Mouse (Mus musculus) embryonic facial prominence, embryonic 11.5 days (tissue): ENCODE data around the gene Gnas. TPM values are rescaled to one million over a fixed set of nuclear protein-coding genes. Genes with fewer than 3 reads are reported as not detected.
A peak's percentile ranks its signal among the peaks of the same experiment; 100 is the strongest.

Experiments used
- ATAC-seq: fragments of 200-750 bp; cut with Nextera tagmentation; replicated peaks from 2 replicates; pipeline ENCODE4 v1.8.0; 2017; ENCODE audit warnings: low read depth; ENCODE audit not compliant: insufficient number of reproducible peaks, low FRiP score, low TSS enrichment
- DNase-seq: peaks from one replicate; pipeline ENCODE4 v3.0.0-alpha.2; 2015; ENCODE audit warnings: low spot score
- H3K27ac ChIP-seq: fragments of 300-500 bp; sonication (generic); replicated peaks from 2 replicates; pipeline ENCODE4 v1.5.1; 2014; ENCODE audit warnings: mild to moderate bottlenecking, low read depth, low read length, control low read depth
- H3K27me3 ChIP-seq: fragments of 300-500 bp; sonication (generic); 2 replicates; pipeline ENCODE4 v1.6.1; 2014; ENCODE audit warnings: mild to moderate bottlenecking, low read length, moderate library complexity, mixed read lengths; ENCODE audit not compliant: control insufficient read depth, insufficient read depth
- H3K36me3 ChIP-seq: fragments of 300-500 bp; sonication (generic); replicated peaks from 2 replicates; pipeline ENCODE4 v1.6.1; 2014; ENCODE audit warnings: low read depth, mild to moderate bottlenecking, low read length, moderate library complexity, mixed read lengths; ENCODE audit not compliant: control insufficient read depth, insufficient read depth
- H3K4me1 ChIP-seq: fragments of 300-500 bp; sonication (generic); 2 replicates; pipeline ENCODE4 v1.6.1; 2014; ENCODE audit warnings: low read length, mixed read lengths; ENCODE audit not compliant: control insufficient read depth, insufficient read depth
- H3K4me2 ChIP-seq: fragments of 300-500 bp; sonication (generic); 2 replicates; pipeline ENCODE4 v1.6.1; 2014; ENCODE audit warnings: low read depth, mild to moderate bottlenecking, control low read depth, low read length, moderate library complexity
- H3K4me3 ChIP-seq: fragments of 300-500 bp; sonication (generic); 2 replicates; pipeline ENCODE4 v1.5.1; 2014; ENCODE audit warnings: low read depth, low read length, control low read depth
- H3K9ac ChIP-seq: fragments of 300-500 bp; sonication (generic); replicated peaks from 2 replicates; pipeline ENCODE4 v1.6.1; 2014; ENCODE audit warnings: mild to moderate bottlenecking, control low read depth, low read length
- H3K9me3 ChIP-seq: fragments of 300-500 bp; sonication (generic); replicated peaks from 2 replicates; pipeline ENCODE4 v1.6.1; 2016; ENCODE audit warnings: mild to moderate bottlenecking, low read length, inconsistent platforms, mixed read lengths; ENCODE audit not compliant: control insufficient read depth
- WGBS: fragments of 180-500 bp; shearing (Covaris S2); extraction: QIAGEN DNeasy Blood & Tissue Kit; methylation state at CpG from one replicate; pipeline ENCODE4 v1.1.7; 2014; 5-methylcytosine and 5-hydroxymethylcytosine counted together
- polyA plus RNA-seq: library from polyadenylated mRNA; unstranded; fragments of >200 nt; fragmentation: Nextera tagmentation; extraction: Ambion mirVana; gene quantifications from 2 replicates; pipeline ENCODE4 v1.2.1, GENCODE M21; 2014

Gnas gene
- polyA plus RNA-seq, 1 experiment from 2014 or later = 1,397 TPM

DNA sequence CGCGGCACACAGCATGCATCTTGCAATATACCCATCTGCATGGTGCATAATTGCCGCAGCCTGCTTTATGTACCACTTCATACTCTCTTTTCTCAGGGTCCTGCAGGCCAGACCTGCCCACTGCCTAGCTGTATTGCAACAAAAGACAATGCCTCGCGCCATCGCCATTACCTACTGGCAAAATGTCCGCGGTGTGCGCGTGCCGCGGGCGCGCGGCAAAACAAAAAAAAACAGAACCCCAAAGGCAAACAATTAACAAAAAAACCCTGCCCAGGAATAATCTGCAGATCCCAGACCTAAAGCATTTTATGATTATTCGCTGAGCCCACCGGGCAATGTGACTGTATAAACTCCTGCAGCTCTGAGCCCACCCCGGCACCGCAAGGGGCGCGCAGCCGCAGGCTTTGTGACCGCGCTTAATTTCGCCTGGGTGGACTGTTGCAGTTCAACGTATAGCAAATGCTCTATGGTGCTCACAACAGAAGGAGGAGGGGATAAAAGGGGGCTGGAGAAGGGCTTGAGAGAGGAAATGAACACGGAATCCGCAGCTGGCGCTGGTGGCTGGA lies 11.9 kb downstream of the Gnas start:
- DNase-seq (peak; percentile 53), ATAC-seq (no peak)
- Histone ChIP-seq H3K9ac (peak overlapping the region; percentile 49), H3K4me3 (peak overlapping the region; percentile 60), H3K27ac (no peak overlapping the region), H3K36me3 (no peaks in the 10 kb centered on the region), H3K4me2 (peak overlapping the region; percentile 49), H3K9me3 (peaks cover 39% of the 10 kb centered on the region), H3K27me3 (peaks cover 26% of the 10 kb centered on the region), H3K4me1 (no peaks in the 10 kb centered on the region; the same call in 1 of the 2 replicates)
- WGBS = 45% methylated on average over 29 of the region's 29 CpGs

DNA sequence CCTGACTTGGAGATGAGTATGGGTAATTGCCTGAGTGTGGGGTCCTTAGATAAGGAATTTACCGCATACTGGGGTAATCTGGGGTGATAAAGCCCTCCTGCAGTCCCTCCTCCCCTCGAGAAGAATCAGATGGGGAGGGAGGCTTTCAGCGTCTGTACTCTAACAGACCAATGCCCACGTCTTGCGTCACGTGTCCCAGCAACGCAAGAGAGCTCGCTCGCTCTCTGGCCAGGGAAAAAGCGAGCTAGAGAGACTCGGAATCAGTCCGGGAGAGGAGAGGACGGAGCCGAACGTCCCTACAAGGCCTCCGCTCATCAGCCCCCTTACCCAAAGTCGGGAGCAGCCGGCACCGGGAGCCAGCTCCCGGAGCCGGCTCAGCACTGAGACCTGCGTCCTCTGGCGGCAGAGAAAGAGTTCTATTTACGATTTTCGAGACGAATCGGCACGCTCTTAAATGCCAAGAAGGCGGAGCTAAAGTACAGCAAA lies 13.0 kb downstream of the Gnas start:
- H3K36me3 ChIP-seq = no peaks in the 10 kb centered on the region
- H3K4me1 ChIP-seq = no peaks in the 10 kb centered on the region; the same call in 1 of the 2 replicates
- peaks cover 39% of the 10 kb centered on the region for H3K9me3 ChIP-seq
- DNase-seq (peak; percentile 72), ATAC-seq (no peak)
- H3K9ac ChIP-seq = no peak overlapping the region
- 46% methylated on average over 29 of the region's 29 CpGs for WGBS
- no peak overlapping the region for H3K4me3 ChIP-seq
- no peak overlapping the region for H3K27ac ChIP-seq
- H3K27me3 ChIP-seq = peaks cover 26% of the 10 kb centered on the region
- no peak overlapping the region for H3K4me2 ChIP-seq

DNA sequence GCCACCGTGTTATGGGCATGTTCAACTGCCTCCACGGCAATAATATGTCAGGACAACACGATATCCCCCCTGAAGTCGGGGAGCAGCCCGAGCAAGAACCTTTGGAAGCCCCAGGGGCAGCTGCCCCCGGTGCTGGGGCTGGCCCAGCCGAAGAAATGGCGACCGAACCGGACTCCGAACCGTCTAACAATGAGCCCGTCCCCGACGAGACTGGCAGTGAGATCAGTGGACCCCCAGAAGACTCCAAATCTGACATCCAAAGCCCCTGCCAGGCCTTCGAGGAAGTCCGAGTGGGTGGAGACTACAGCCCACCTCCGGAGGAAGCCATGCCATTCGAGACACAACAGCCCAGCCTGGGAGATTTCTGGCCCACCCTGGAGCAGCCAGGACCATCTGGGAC lies 13.7 kb downstream of the Gnas start:
- Histone ChIP-seq H3K27ac (no peak overlapping the region), H3K9me3 (peaks cover 39% of the 10 kb centered on the region), H3K36me3 (no peaks in the 10 kb centered on the region), H3K9ac (no peak overlapping the region), H3K4me2 (no peak overlapping the region), H3K4me3 (no peak overlapping the region), H3K4me1 (no peaks in the 10 kb centered on the region), H3K27me3 (peaks cover 26% of the 10 kb centered on the region)
- ATAC-seq (no peak), DNase-seq (no peak)
- 62% methylated on average over 19 of the region's 19 CpGs for WGBS

DNA sequence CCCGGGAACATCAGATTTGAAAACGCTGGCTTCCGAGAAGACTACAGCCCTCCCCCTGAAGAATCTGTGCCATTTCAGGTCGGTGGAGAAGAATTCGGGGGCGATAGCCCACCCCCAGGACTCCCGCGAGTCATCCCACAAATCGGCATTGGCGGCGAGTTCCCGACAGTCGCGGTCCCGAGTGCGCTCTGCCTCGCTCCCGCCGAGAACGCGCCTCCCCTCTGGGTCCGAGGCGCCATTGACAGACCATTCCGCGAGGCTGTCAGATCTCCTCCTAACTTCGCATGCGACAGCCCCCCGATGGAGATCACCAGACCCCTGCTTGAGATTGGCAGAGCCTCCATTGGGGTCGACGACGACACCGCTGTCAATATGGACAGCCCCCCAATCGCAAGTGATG lies 14.4 kb downstream of the Gnas start:
- no peak for ATAC-seq
- DNase-seq = no peak
- Histone ChIP-seq H3K4me3 (peak overlapping the region; percentile 31; the same call in 1 of the 2 replicates), H3K4me1 (no peaks in the 10 kb centered on the region), H3K9ac (no peak overlapping the region), H3K4me2 (peak overlapping the region; percentile 72), H3K36me3 (no peaks in the 10 kb centered on the region), H3K9me3 (peaks cover 39% of the 10 kb centered on the region), H3K27me3 (peaks cover 26% of the 10 kb centered on the region), H3K27ac (no peak overlapping the region)
- 52% methylated on average over 33 of the region's 33 CpGs for WGBS

DNA sequence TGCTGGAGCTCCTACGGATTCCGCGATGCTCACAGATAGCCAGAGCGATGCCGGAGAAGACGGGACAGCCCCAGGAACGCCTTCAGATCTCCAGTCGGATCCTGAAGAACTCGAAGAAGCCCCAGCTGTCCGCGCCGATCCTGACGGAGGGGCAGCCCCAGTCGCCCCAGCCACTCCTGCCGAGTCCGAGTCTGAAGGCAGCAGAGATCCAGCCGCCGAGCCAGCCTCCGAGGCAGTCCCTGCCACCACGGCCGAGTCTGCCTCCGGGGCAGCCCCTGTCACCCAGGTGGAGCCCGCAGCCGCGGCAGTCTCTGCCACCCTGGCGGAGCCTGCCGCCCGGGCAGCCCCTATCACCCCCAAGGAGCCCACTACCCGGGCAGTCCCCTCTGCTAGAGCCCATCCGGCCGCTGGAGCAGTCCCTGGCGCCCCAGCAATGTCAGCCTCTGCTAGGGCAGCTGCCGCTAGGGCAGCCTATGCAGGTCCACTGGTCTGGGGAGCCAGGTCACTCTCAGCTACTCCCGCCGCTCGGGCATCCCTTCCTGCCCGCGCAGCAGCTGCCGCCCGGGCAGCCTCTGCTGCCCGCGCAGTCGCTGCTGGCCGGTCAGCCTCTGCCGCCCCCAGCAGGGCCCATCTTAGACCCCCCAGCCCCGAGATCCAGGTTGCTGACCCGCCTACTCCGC lies 15.1 kb downstream of the Gnas start:
- 51% methylated on average over 48 of the region's 48 CpGs for WGBS
- Histone ChIP-seq H3K27me3 (peaks cover 26% of the 10 kb centered on the region), H3K36me3 (no peaks in the 10 kb centered on the region), H3K9ac (no peak overlapping the region), H3K27ac (no peak overlapping the region), H3K9me3 (peaks cover 39% of the 10 kb centered on the region), H3K4me1 (no peaks in the 10 kb centered on the region), H3K4me3 (peak overlapping the region; percentile 31), H3K4me2 (peak overlapping the region; percentile 72)
- DNase-seq (no peak), ATAC-seq (no peak)

DNA sequence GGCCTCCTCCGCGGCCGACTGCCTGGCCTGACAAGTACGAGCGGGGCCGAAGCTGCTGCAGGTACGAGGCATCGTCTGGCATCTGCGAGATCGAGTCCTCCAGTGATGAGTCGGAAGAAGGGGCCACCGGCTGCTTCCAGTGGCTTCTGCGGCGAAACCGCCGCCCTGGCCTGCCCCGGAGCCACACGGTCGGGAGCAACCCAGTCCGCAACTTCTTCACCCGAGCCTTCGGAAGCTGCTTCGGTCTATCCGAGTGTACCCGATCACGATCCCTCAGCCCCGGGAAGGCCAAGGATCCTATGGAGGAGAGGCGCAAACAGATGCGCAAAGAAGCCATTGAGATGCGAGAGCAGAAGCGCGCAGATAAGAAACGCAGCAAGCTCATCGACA lies 15.6 kb downstream of the Gnas start:
- H3K9ac ChIP-seq = no peak overlapping the region

DNA sequence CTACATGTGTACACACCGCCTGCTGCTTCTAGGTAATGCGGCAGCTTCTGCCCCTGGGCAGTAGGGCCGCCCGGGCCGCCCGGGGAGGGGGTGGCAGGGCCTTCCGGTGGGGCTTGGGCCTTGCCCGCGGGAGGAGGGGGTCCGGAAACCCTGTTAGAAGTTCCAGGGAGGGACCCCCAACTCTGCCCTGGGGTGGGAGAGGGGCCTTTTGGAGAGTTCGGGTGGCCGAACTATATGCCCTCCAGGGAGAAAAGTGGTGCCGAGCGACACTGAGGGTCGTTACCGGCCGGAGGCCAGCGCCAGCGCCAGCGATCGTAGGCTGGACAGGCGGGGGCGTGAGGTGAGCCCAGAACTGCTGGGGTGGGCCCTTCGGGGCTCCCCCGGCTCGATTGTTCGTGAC lies 16.1 kb downstream of the Gnas start:
- 51% methylated on average over 27 of the region's 27 CpGs for WGBS
- peaks cover 34% of the 10 kb centered on the region for H3K9me3 ChIP-seq
- H3K4me3 ChIP-seq = peak overlapping the region; percentile 31
- no peaks in the 10 kb centered on the region for H3K36me3 ChIP-seq
- no peaks in the 10 kb centered on the region for H3K4me1 ChIP-seq
- peak overlapping the region; percentile 37; the same call in 1 of the 2 replicates for H3K9ac ChIP-seq
- DNase-seq (no peak), ATAC-seq (no peak)
- no peak overlapping the region for H3K27ac ChIP-seq
- H3K4me2 ChIP-seq = peak overlapping the region; percentile 72
- peaks cover 26% of the 10 kb centered on the region for H3K27me3 ChIP-seq

More for the DNA sequence above, 15.6 kb downstream of the Gnas start:
- Histone ChIP-seq H3K4me2 (peak overlapping the region; percentile 72), H3K27me3 (peaks cover 26% of the 10 kb centered on the region), H3K36me3 (no peaks in the 10 kb centered on the region), H3K4me1 (no peaks in the 10 kb centered on the region), H3K4me3 (peak overlapping the region; percentile 31), H3K9me3 (peaks cover 39% of the 10 kb centered on the region), H3K27ac (no peak overlapping the region)
- ATAC-seq (no peak), DNase-seq (no peak)
- WGBS = 48% methylated on average over 34 of the region's 34 CpGs

DNA sequence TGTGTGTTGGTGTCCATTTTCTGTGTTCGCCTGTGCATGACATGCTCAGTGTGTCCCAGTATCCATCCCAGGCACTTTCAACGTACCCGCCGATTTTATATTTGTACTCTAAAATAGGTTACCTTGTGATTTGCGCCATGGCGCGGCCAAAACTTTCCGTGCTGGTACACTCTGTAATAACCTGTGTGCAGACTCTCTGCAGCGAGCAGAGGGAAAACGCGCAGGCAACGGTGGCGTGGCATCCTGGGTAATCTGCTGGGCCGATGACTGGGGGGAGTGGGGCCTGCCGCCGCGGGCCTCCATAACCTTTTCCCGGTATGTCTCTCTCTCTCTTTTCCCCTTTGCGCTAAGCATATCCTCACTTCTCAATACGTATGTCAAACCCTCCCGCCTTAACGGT lies 16.5 kb downstream of the Gnas start:
- Histone ChIP-seq H3K27me3 (peaks cover 26% of the 10 kb centered on the region), H3K4me3 (peak overlapping the region; percentile 31), H3K9ac (peak overlapping the region; percentile 37; the same call in 1 of the 2 replicates), H3K36me3 (no peaks in the 10 kb centered on the region), H3K27ac (no peak overlapping the region), H3K4me2 (peak overlapping the region; percentile 72), H3K9me3 (peaks cover 32% of the 10 kb centered on the region), H3K4me1 (no peaks in the 10 kb centered on the region)
- ATAC-seq (no peak), DNase-seq (no peak)
- WGBS = 48% methylated on average over 22 of the region's 22 CpGs
